Mouse (Mus musculus): ENCODE results near the gene Naa30.
"Not testable (repeated sequence)": the region's sequence is repeated elsewhere in the genome, so short reads cannot be mapped to it uniquely, and the experiment has no call there.

Naa30 gene

DNA sequence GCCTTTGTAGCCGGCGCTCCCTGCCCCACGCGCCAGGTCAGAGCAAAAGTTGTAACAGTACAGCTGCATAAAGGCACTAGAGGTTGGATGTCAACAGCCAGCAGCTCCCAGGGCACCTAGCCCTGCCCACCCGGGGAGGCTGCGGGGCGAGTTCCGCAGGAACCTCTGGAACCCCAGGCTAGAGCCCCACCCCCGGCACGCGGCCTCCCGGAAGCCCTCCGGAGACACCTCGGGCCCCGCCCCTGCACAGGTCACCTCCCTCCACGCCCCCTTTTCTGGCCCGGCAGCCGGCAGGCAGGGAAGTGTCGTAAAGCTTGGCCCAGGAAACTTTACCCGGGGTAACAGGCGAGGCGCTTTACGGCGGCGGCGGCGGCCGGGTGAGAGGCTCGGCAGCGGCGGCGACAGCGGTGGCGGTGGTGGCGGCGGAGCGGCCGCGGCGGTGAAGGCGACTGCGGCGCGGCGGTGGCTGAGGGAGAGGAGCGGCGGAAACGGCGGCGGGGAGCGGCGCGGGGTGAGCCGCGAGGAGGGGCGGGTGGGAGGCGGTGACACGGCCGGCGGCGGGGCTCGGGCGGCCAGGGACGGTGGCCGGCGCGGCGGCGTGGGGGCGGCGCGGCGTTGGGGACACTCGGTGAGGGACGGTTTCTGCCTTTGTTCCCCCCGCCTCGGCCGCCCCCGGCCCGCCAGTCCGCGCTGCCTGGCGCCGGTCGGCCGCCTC is at the start of gene Naa30:
Gene Naa30, plus strand, starts transcription at position 360 of the 715 bp plus-strand sequence.
- DNase-seq = peak; percentile 98 to 99

DNA sequence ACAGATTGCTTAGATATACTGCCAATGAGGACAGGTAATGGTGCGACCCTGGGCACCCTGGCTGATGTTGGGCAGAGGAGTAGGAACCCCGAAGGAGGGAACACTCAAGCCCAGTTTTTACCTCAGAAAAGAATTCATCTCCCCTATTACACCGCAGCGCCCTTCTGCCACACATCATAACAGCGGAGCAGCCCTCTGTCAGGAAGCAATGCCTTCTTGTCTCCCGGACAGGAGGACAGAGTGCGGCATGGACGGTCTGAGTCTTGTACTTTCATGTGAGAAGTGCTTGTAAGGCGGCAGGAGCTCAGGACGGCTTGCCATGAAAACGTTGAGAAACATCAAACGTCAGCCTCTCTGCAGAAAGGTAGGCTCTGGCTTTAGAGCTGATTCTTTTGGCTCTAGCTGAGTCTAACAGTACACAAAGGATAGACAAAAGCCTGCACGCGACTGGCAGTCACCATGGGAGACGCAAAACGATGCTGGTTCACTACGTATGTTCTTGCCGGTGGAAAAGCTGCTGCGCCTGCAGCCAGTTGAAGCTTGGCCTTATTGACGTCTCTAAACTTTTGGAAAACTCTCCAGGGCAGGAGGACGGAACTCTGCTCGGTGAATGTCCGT is 44.8 kb upstream of the Naa30 start:
- no peak for DNase-seq

- DNase-seq = no peak
These were observed 43.3 kb upstream of the Naa30 start for GRCm38 (mm10) chr14:49128544-49129263.

DNA sequence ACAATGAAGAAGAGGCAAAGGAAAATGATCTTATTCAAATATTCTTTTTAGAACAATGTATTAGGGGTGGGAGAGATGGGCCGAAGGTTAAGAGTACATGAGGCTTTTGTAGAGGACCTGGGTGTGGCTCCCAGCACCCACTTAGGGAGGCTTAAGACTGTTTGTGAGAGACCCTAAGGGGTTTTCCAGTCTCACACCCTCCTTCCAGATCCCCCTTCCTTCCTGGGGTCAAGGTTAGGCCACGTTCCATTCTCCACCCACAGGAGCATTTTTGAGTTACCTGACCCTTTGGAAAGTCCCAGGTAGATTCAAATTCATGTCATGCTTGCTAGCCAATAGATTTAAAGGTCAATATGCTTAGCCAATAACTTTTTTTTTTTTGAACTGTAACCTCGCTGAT is 39.6 kb upstream of the Naa30 start:
- DNase-seq = no peak

GRCm38 (mm10) chr14:49138171-49138570 is 33.9 kb upstream of the Naa30 start:
- no peak for DNase-seq

DNA sequence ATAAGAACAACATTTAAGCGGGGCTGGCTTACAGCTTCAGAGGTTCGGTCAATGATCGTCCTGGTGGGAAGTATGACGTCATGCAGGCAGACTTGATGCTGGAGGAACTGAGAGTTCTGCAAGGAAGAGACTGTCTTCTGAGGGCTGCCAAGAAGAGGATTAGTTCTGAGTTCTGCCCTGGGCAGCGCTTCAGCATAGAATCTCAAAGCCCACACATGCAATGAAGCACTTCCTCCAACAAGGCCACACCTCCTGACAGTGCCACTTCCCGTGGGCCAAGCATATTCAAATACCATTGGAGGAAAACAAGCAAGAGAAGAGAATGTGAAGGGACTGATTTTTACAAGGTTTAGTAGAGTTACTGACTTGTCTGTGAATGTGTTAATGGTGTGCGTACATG is 31.3 kb upstream of the Naa30 start:
- no peak for DNase-seq

- DNase-seq = peak; percentile 60 to 84
These were observed 18.2 kb upstream of the Naa30 start for GRCm38 (mm10) chr14:49153801-49154200.

DNA sequence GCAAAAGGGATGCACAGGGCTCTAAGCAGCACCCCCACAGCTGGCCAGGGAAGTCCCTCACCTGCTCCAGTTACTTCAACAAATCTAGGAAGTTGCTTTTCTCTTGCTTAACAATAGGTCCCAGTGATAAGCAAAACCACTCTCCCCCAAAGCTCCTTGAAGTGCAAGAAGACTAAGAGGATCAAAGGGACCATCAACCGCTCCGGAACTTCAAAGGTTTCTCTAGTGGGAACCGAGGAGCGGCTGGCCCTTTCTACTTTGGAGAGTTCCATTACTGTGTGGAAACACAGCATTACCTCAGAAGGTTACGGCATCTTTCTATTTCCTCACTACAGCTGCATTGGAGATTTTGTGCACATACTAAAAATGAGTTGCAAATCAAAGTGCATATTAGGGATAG is 16.5 kb upstream of the Naa30 start:
- DNase-seq = no peak

GRCm38 (mm10) chr14:49158143-49158925 is 13.7 kb upstream of the Naa30 start:
- DNase-seq = no peak

GRCm38 (mm10) chr14:49171286-49171685 is 740 bp upstream of the Naa30 start:
- DNase-seq = peak in 1 of 2 experiments; percentile 33

GRCm38 (mm10) chr14:49172582-49172988 is 559 bp downstream of the Naa30 start:
- DNase-seq = peak in 1 of 2 experiments; percentile 38

GRCm38 (mm10) chr14:49173290-49174135 is 1.5 kb downstream of the Naa30 start:
- DNase-seq = peak in 1 of 2 experiments; percentile 33

DNA sequence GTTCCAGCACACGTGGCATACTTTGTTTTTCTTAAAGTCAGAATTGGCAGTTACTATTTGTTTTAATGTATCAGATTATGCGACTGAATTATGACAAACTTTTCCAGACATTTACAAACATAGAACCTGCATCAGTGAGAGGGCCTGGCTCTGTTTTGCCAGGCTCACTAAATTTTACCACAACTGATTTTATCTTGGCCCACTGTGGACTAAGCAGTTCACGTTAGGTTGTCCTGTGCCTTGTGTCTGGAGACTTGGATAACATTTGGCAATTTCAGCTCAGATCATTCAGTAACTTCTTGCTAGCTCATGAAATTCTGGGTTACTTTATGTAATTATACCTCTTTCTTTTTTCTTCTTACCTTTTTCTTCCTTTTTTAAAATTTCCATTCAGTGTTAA is 7.7 kb downstream of the Naa30 start:
- DNase-seq = no peak

GRCm38 (mm10) chr14:49186270-49186669 is 14.2 kb downstream of the Naa30 start:
- DNase-seq = no peak

DNA sequence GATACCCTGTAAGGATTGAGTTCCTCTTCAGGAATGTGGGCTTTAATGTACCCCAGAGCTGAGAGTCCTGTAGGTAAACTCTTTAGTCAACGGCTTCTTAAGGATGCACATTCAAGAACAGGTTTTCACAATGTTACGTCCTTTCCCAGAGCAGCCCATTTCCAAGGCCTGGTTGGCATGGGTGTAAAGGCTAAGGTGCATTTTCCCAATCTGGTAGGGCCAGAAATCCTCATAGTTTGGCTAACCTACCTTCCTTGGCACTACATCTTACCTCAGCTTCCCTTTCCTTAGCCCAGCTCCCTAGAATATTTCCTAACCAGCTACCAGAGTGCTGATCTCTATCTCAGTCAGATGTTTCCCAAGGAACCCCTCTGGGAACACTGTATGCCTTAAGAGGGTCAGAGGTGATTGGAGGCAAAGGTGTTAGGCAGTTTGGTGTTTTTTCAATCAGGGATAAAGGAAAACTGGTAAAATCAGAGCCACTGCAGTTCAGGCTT is 25.1 kb downstream of the Naa30 start:
- no peak for DNase-seq

DNA sequence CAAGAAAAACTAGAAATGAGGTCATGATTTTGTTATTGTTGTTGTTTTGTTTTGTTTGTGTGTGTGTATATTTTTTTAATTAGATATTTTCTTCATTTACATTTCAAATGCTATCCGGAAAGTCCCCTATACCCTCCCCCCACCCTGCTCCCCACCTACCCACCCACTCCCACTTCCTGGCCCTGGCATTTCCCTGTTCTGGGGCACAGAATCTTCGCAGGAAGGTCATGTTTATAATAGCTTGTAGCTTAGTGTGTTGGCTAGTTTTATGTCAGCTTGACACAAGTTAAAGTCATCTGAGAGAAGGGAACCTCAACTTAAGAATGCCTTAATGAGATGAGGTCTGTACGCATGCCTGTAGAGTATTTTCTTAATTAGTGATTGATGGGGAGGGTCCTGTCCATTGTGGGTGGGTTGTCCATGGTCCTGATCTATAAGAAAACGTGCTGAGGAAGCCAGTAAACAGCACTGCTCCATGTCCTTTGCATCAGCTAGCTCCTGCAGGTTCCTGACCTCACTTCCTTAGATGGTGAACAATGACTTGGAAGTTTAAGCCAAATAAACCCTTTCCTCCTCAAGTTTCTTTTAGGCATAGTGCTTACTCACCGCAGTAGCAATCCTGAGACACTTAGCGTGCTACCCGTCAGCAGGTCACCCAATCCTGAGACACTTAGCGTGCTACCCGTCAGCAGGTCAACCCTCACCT is 29.2 kb downstream of the Naa30 start:
- no peak for DNase-seq

DNA sequence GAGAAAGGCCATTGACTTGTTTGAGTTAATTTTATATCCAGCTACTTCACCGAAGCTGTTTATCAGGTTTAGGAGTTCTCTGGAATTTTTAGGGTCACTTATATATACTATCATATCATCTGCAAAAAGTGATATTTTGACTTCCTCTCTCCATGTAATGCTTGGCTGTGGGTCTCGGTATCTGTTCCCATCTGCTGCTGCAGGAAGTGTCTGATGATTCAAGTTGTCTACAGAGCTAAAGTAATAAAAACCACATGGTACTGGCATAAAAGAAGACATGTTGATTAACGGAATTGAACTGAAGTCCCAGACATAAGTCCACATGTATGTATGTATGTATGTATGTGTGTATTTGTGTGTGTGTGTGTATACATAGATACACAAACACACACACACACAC is 38.2 kb downstream of the Naa30 start:
- DNase-seq = not testable (repeated sequence)

GRCm38 (mm10) chr14:49218677-49219076 is 46.7 kb downstream of the Naa30 start:
- no peak for DNase-seq

GRCm38 (mm10) chr14:49219466-49220022 is 47.5 kb downstream of the Naa30 start:
- DNase-seq = not testable (repeated sequence)

DNA sequence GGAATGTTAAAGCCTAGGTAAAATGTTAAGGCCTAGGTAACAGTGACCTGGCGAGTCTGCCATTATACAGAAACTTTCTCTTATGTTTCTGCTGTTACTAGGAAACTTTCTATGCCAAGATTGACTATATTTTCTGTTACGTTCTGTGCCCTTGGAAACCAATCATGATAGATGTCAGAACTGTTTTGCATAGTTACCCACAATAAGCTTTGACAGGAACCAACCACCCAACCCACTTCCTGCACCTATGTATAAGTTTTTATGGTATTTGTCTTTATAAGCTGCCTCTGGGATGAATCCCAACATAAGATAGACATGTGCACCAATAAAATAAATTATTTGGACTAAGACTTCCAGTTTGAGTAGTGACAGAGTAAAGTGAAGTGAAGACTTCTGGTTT is 49.7 kb downstream of the Naa30 start:
- no peak for DNase-seq

GRCm38 (mm10) chr14:49226471-49226870 is 54.4 kb downstream of the Naa30 start:
- DNase-seq = no peak

Data from kidney, postnatal 25 days (tissue).